Mouse (Mus musculus) forelimb bud, embryonic 11.5 days (tissue): ENCODE results near the gene Cutc.

Experiments used
- DNase-seq: peaks from one replicate; pipeline ENCODE4 v3.0.0-alpha.2; 2012; ENCODE audit warnings: low read depth, low spot score

The Cutc gene

GRCm38 (mm10) chr19:43793951-43794350 is 41.2 kb downstream of the Cutc start:
- DNase-seq: no peak

GRCm38 (mm10) chr19:43795511-43795910 is 42.7 kb downstream of the Cutc start:
- no peak for DNase-seq

- DNase-seq: no peak
These were observed 44.4 kb downstream of the Cutc start for GRCm38 (mm10) chr19:43797216-43797615.

GRCm38 (mm10) chr19:43801427-43802051 is 48.7 kb downstream of the Cutc start:
- DNase-seq: no peak

GRCm38 (mm10) chr19:43803866-43804265 is 51.1 kb downstream of the Cutc start:
- DNase-seq: no peak

GRCm38 (mm10) chr19:43809331-43809730 is 56.5 kb downstream of the Cutc start:
- no peak for DNase-seq

DNA sequence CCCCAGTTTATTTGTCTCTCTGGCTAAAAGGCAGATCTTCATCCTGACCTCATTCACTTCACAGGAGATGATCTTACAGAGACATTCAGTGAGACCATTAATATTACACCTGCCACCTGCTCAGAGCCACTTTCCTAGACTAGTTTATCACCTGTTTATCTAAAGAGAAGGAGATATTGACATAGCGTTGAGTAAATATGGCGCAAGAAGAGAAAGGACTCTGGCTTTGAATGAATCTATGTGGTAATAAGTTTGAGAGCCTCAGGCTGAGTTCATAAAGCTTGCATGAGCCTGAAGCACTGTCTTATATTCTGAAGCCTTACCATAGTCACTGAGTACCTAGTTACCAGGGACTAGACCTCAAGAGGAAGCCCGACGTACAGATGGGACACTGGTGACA is 58.6 kb downstream of the Cutc start:
- DNase-seq: no peak

- DNase-seq: no peak
These were observed 60.5 kb downstream of the Cutc start for GRCm38 (mm10) chr19:43813315-43813714.

GRCm38 (mm10) chr19:43815661-43816414 is 63.0 kb downstream of the Cutc start:
- no peak for DNase-seq
